Mouse (Mus musculus) kidney, postnatal 0 days (tissue): ENCODE measurements around the gene Dlgap1. TPM values are rescaled to one million over a fixed set of nuclear protein-coding genes. Genes with fewer than 3 reads are reported as not detected.
A peak's percentile ranks its signal among the peaks of the same experiment; 100 is the strongest.

Source experiments
- ATAC-seq: fragments of 200-750 bp; cut with Nextera tagmentation; replicated peaks from 2 replicates; pipeline ENCODE4 v1.8.0; 2017; ENCODE audit warnings: low read depth, moderate number of reproducible peaks, moderate TSS enrichment, moderate library complexity; ENCODE audit not compliant: low FRiP score
- DNase-seq: peaks from one replicate; pipeline ENCODE4 v3.0.0-alpha.2; 2016; ENCODE audit warnings: low spot score
- H3K27ac ChIP-seq: fragments of 300-500 bp; sonication (generic); 2 replicates; pipeline ENCODE4 v1.5.1; 2014; ENCODE audit warnings: mild to moderate bottlenecking
- H3K27me3 ChIP-seq: fragments of 300-500 bp; sonication (generic); 2 replicates; pipeline ENCODE4 v1.6.1; 2014; ENCODE audit warnings: low read length, mixed read lengths; ENCODE audit not compliant: insufficient read depth
- H3K36me3 ChIP-seq: fragments of 300-500 bp; sonication (generic); 2 replicates; pipeline ENCODE4 v1.6.1; 2014; ENCODE audit warnings: low read length, mixed read lengths; ENCODE audit not compliant: insufficient read depth
- H3K4me1 ChIP-seq: fragments of 300-500 bp; sonication (generic); replicated peaks from 2 replicates; pipeline ENCODE4 v1.6.1; 2014; ENCODE audit warnings: antibody characterized with exemption, low read length, mixed read lengths; ENCODE audit not compliant: insufficient read depth
- H3K4me2 ChIP-seq: fragments of 300-500 bp; sonication (generic); 2 replicates; pipeline ENCODE4 v1.6.1; 2014; ENCODE audit warnings: mild to moderate bottlenecking, low read length, moderate library complexity, mixed read lengths
- H3K4me3 ChIP-seq: fragments of 300-500 bp; sonication (generic); replicated peaks from 2 replicates; pipeline ENCODE4 v1.5.1; 2014; ENCODE audit warnings: low read depth, low read length
- H3K9ac ChIP-seq: fragments of 300-500 bp; sonication (generic); 2 replicates; pipeline ENCODE4 v1.6.1; 2014; ENCODE audit warnings: low read depth, low read length
- H3K9me3 ChIP-seq: fragments of 300-500 bp; sonication (generic); replicated peaks from 2 replicates; pipeline ENCODE4 v1.6.1; 2016; ENCODE audit warnings: low read length, inconsistent platforms, mixed read lengths
- CTCF ChIP-seq: IDR thresholded peaks from 2 replicates; pipeline ENCODE4 v1.5.1; 2016; ENCODE audit warnings: antibody characterized with exemption, low read depth, mild to moderate bottlenecking, moderate library complexity
- WGBS: fragments of 180-500 bp; shearing (Covaris S2); extraction: QIAGEN DNeasy Blood & Tissue Kit; methylation state at CpG from one replicate; pipeline ENCODE4 v1.1.7; 2014; 5-methylcytosine and 5-hydroxymethylcytosine counted together
- polyA plus RNA-seq: library from polyadenylated mRNA; unstranded; fragments of >200 nt; fragmentation: Nextera tagmentation; extraction: Ambion mirVana; gene quantifications from 2 replicates; pipeline ENCODE4 v1.2.1, GENCODE M21; 2015

Dlgap1 gene
- polyA plus RNA-seq, 1 experiment from 2014 or later: 3.6 TPM

DNA sequence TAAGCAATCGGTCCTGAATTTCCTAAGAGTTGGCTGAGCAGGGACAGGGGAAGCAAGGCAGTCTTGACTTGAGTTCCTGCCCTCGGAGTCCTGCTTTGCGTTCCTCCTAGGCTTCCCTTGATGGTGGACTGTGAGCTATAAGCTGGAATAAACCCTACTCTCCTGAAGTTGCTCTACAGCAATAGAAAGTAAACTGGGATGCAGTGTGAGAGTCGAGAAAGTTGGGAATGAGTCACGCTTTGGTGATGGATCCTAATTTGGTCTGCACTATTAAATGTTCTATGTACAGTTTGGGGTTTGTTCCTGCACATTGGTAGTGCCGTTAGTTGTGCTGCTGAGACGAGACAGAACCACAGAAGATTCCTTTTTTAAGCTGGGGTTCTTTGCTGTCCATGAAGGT lies 348.9 kb downstream of the Dlgap1 start:
- TF ChIP-seq CTCF: no peak

DNA sequence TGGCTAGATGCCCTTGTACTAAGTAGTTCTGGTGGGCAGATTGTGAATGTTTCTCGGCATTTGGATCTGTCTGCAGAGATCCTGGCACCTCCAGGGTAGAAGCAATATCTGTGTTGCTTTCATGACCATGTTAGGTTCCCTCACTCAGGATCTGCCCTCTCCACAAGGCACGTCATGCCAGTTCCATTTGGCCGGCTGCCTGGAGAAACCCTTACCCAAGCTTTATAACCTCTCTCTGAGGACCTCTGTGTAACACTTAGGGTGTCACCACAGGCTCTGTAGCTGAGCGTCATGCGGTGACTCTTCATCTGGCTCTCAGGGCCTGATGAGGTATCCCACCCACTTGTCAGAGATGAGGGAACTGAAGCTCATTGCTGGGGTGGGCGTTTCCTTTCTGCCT lies 353.1 kb downstream of the Dlgap1 start:
- no peak overlapping the region for H3K4me3 ChIP-seq
- no peaks in the 10 kb centered on the region for H3K4me1 ChIP-seq
- H3K27me3 ChIP-seq: no peaks in the 10 kb centered on the region
- no peak for TF ChIP-seq CTCF
- no peak overlapping the region for H3K27ac ChIP-seq
- H3K9me3 ChIP-seq: no peaks in the 10 kb centered on the region
- no peaks in the 10 kb centered on the region for H3K36me3 ChIP-seq
- ATAC-seq (no peak), DNase-seq (no peak)
- 68% methylated on average over 6 of the region's 6 CpGs for WGBS
- no peak overlapping the region for H3K4me2 ChIP-seq
- no peak overlapping the region for H3K9ac ChIP-seq

More for the DNA sequence above, 348.9 kb downstream of the Dlgap1 start:
- Histone ChIP-seq H3K4me3 (no peak overlapping the region), H3K9me3 (no peaks in the 10 kb centered on the region), H3K36me3 (no peaks in the 10 kb centered on the region), H3K4me1 (no peaks in the 10 kb centered on the region), H3K4me2 (no peak overlapping the region), H3K27ac (no peak overlapping the region), H3K27me3 (no peaks in the 10 kb centered on the region), H3K9ac (no peak overlapping the region)
- no peak for DNase-seq
- 85% methylated on average over 7 of the region's 7 CpGs for WGBS
- ATAC-seq: no peak

DNA sequence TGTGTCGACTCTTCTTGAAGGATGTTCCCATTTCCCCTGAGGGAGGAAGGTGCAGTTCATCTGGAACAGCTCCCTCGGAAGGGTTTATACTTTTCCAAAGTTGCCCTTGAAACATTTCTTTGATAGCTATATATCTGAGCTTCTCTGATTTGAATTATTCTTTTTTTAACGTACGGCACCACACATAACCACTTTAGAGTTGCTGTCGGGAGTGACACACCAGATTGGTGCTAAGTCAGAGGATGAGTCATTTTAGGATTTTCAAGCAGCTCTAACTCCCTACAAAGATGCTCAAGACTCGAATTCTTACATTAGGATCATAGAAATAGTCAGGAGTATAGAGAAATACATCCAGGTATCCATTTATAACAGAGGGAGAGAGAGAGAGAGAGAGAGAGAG lies 364.6 kb downstream of the Dlgap1 start:
- 79% methylated on average over 6 of the region's 6 CpGs for WGBS
- H3K36me3 ChIP-seq: no peaks in the 10 kb centered on the region

GRCm38 (mm10) chr17:70334171-70334570 lies 365.3 kb downstream of the Dlgap1 start:
- no peak overlapping the region for H3K4me3 ChIP-seq
- no peak for ATAC-seq
- no peak overlapping the region for H3K4me2 ChIP-seq
- no peak for DNase-seq
- H3K9me3 ChIP-seq: no peaks in the 10 kb centered on the region
- no peaks in the 10 kb centered on the region for H3K27me3 ChIP-seq
- no peak overlapping the region for H3K9ac ChIP-seq
- no peak overlapping the region for H3K27ac ChIP-seq
- H3K4me1 ChIP-seq: no peaks in the 10 kb centered on the region
- 26% methylated on average over 3 of the region's 3 CpGs for WGBS
- no peak for TF ChIP-seq CTCF
- no peaks in the 10 kb centered on the region for H3K36me3 ChIP-seq

More for the DNA sequence above, 364.6 kb downstream of the Dlgap1 start:
- ATAC-seq: no peak
- H3K4me3 ChIP-seq: no peak overlapping the region
- H3K27ac ChIP-seq: no peak overlapping the region
- no peak overlapping the region for H3K9ac ChIP-seq
- H3K27me3 ChIP-seq: no peaks in the 10 kb centered on the region
- H3K4me2 ChIP-seq: no peak overlapping the region
- H3K4me1 ChIP-seq: no peaks in the 10 kb centered on the region
- H3K9me3 ChIP-seq: no peaks in the 10 kb centered on the region
- DNase-seq: no peak
- TF ChIP-seq CTCF: no peak

DNA sequence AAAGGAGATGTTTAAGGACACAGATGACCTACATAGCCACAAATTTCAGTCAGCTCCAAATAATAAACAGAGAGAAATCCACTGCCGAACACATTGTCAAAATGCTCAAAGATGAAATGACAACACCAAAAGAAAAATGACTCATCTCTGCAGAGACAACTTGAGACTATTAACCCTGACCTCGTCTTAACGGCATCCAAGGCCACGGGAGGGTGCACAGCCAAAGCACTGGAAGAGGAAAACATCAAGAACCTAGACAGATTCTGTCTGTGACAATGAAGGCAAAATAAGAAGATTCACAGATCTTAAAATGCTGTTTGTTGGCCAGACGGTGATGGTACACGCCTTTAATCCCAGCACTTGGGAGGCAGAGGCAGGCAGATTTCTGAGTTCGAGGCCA lies 370.9 kb downstream of the Dlgap1 start:
- WGBS: 80% methylated on average over 7 of the region's 7 CpGs
- no peaks in the 10 kb centered on the region for H3K36me3 ChIP-seq
- H3K27ac ChIP-seq: no peak overlapping the region
- no peak overlapping the region for H3K4me3 ChIP-seq
- no peaks in the 10 kb centered on the region for H3K4me1 ChIP-seq
- no peak overlapping the region for H3K4me2 ChIP-seq
- no peak for TF ChIP-seq CTCF
- ATAC-seq (no peak), DNase-seq (no peak)
- no peaks in the 10 kb centered on the region for H3K9me3 ChIP-seq
- H3K9ac ChIP-seq: no peak overlapping the region
- no peaks in the 10 kb centered on the region for H3K27me3 ChIP-seq

DNA sequence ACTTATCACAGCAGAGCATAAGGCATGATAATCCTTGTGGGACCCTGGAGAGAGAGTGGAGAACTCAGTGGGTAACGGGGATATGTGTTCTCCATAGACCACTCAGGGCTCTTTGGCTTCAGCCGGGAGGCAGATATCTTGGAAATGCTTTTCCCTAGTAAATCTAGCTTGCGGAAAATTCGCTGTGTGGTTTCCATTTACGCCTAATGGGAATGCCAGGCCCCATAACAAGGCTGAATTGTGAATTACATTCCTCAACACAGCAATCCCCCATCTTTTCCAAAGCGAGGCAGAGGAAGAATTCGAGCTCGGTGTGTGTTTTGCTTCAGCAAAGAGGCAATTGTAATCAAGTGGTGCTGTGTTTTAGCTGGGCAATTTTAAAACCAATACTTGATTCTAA lies 372.4 kb downstream of the Dlgap1 start:
- Histone ChIP-seq H3K36me3 (no peaks in the 10 kb centered on the region), H3K4me1 (no peaks in the 10 kb centered on the region), H3K9me3 (no peaks in the 10 kb centered on the region), H3K4me2 (no peak overlapping the region), H3K4me3 (no peak overlapping the region), H3K27me3 (no peaks in the 10 kb centered on the region), H3K9ac (no peak overlapping the region), H3K27ac (no peak overlapping the region)
- DNase-seq: no peak
- no peak for TF ChIP-seq CTCF
- ATAC-seq: no peak
- WGBS: 68% methylated on average over 8 of the region's 8 CpGs

DNA sequence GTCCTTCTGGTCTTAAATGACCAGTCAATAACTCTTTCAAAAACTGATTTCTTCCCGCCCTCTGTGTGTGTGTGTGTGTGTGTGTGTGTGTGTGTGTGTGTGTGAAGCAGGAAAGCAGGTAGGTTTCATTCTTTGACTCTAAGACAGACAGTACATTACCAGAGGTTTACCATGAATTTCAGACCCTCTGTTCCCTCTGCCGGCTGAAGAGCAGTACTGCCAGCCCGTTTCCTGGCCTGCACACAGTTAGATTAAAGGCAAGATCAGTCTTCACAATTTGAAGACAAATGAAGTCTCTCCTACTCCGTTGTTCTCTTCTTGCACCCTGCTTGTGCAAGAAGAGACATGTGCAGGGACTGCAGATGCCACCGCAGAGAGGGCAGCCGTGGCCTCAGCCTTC lies 373.0 kb downstream of the Dlgap1 start:
- H3K27ac ChIP-seq: no peak overlapping the region
- no peaks in the 10 kb centered on the region for H3K36me3 ChIP-seq
- no peak overlapping the region for H3K4me3 ChIP-seq
- peak; percentile 62 for TF ChIP-seq CTCF
- no peak overlapping the region for H3K9ac ChIP-seq
- H3K4me2 ChIP-seq: no peak overlapping the region
- WGBS: 66% methylated on average over 6 of the region's 6 CpGs
- H3K9me3 ChIP-seq: no peaks in the 10 kb centered on the region
- DNase-seq (peak; percentile 28), ATAC-seq (no peak)
- H3K4me1 ChIP-seq: no peaks in the 10 kb centered on the region
- H3K27me3 ChIP-seq: no peaks in the 10 kb centered on the region
